Mouse (Mus musculus) cortical plate, adult 2 months (tissue): ENCODE data around the gene Gm15294.

ENCODE experiments used
- CTCF ChIP-seq: fragments of 200-500 bp; IDR thresholded peaks from 2 replicates; pipeline ENCODE4 v1.5.1; 2011; ENCODE audit warnings: mild to moderate bottlenecking, control low read depth, low read length; ENCODE audit not compliant: insufficient read depth; ENCODE audit errors: extremely low read depth
- POLR2A ChIP-seq: fragments of 200-500 bp; IDR thresholded peaks from 2 replicates; pipeline ENCODE4 v1.6.1; 2011; ENCODE audit warnings: mild to moderate bottlenecking, low read length, control low read depth; ENCODE audit not compliant: insufficient read depth; ENCODE audit errors: extremely low read depth

- TF ChIP-seq CTCF (no peak), POLR2A (no peak)
Observed at GRCm38 (mm10) chrX:141875135-141875534, at the start of gene Gm15294.
